Mouse (Mus musculus) 3134 (cell line): Measurements from ENCODE around the gene Pi4k2b.
"Not testable (repeated sequence)": the region's sequence is repeated elsewhere in the genome, so short reads cannot be mapped to it uniquely, and the experiment has no call there.

Source experiments
- DNase-seq: peaks from one replicate; pipeline ENCODE4 v3.0.0-alpha.2; 2011; ENCODE audit warnings: low spot score; ENCODE audit not compliant: insufficient read length; ENCODE audit errors: extremely low read depth

Gene Pi4k2b

DNA sequence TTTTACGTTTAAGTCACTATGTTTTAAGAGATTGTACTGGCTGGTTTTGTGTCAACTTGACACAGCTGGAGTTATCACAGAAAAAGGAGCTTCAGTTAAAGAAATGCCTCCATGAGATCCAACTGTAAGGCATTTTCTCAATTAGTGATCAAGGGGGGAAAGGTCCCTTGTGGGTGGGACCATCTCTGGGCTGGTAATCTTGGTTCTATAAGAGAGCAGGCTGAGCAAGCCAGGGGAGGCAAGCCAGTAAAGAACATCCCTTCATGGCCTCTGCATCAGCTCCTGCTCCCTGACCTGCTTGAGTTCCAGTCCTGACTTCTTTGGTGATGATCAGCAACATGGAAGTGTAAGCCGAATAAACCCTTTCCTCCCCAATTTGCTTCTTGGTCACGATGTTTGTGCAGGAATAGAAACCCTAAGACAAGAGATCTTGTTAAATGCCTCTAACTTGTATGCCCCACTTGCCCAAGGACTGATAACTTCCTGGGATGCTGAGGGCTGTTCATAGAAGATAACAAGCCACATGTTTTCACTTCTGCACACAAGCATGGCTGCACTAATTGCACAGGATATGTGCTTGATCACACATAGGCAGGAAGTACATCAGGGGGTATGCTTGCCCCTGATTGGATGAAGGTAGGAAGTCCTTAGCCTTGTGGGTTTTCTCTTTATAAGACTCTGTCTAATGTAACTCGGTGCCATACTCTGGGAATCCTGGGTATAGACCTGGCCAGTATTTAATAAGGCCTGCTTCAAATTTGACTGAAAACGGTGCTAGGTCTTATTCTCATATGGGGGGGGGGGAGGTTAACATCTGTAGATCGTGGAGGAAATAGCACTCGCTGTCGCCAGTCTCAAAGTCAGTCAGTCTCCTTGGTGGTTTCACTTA lies 35.3 kb downstream of the Pi4k2b start:
- not testable (repeated sequence) for DNase-seq

GRCm38 (mm10) chr5:52782523-52783250 lies 41.3 kb downstream of the Pi4k2b start:
- peak; percentile 93 for DNase-seq

GRCm38 (mm10) chr5:52783251-52783620 lies 41.9 kb downstream of the Pi4k2b start:
- no peak for DNase-seq

DNA sequence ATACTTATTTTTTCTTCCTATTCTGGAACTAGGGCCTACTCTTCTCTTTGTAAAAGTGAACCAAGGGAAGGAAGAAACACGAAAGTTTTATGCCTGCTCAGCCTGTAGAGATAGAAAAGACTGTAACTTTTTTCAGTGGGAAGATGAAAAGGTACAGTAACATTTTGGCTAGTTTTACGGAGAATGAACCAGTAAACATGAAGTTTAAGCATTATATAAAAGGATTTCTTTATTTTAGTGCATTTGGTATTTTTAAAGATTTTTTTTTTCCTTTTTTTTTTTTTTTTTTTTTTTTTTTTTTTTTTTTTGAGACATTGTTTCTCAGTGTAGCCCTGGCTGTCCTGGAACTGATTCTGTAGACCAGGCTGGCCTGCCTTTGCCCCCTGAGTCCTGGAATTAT lies 42.6 kb downstream of the Pi4k2b start:
- no peak for DNase-seq

- peak; percentile 56 for DNase-seq
Measured at GRCm38 (mm10) chr5:52786556-52787322, 45.4 kb downstream of the Pi4k2b start.

DNA sequence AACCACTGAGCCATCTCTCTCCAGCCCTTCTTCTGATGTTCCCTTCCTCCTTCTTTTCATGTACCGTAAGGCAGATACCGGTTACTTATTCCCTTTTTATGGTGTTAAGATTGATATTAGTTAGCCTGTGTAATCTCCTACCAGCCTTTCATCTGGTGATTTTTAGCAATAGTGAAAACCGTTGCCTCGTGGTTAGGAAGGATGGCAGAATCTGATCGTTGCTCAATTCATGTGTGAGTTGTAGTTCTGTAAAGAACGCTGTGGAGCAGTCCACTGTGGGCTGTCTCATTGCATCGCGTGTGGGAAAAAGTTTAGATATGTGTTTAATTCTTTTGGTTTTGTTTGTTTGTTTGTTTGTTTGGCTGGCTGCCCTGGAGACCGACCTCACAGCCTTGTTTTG lies 51.9 kb downstream of the Pi4k2b start:
- DNase-seq, result no peak

GRCm38 (mm10) chr5:52794109-52794508 lies 52.7 kb downstream of the Pi4k2b start:
- peak; percentile 88 for DNase-seq

- DNase-seq, result no peak
Measured at GRCm38 (mm10) chr5:52799274-52799985, 58.1 kb downstream of the Pi4k2b start.

DNA sequence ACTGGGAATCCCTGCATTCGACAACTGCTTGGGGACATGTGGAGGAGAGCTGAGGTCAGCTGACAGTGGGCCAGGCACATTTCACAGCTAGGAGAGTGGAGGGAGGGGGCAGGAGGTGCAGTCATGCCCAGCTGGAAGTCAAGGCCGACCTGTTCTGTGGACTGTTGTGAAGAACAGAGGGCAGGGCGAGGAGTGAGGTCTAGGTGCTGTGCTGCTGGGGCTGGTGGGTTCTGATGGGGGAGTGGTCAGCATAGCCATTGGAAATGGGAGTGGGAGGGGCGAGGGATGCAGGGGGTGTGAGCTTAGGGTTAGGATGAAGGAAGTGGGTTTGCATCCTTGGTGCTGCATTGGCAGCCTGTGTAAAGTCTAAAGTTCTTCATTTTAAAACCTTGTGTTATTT lies 64.4 kb downstream of the Pi4k2b start:
- DNase-seq, result no peak

GRCm38 (mm10) chr5:52806349-52806748 lies 65.0 kb downstream of the Pi4k2b start:
- DNase-seq, result no peak

GRCm38 (mm10) chr5:52807030-52807429 lies 65.7 kb downstream of the Pi4k2b start:
- DNase-seq, result no peak

- no peak for DNase-seq
Measured at GRCm38 (mm10) chr5:52810446-52810845, 69.1 kb downstream of the Pi4k2b start.

- no peak for DNase-seq
Measured at GRCm38 (mm10) chr5:52811056-52811455, 69.7 kb downstream of the Pi4k2b start.

- no peak for DNase-seq
Measured at GRCm38 (mm10) chr5:52812456-52812855, 71.1 kb downstream of the Pi4k2b start.

GRCm38 (mm10) chr5:52813312-52813711 lies 71.9 kb downstream of the Pi4k2b start:
- DNase-seq, result no peak

GRCm38 (mm10) chr5:52818676-52819075 lies 77.3 kb downstream of the Pi4k2b start:
- DNase-seq, result no peak
